Mouse (Mus musculus) MEL (cell line): ENCODE data around the gene Fam136a. TPM values are rescaled to one million over a fixed set of nuclear protein-coding genes. Genes with fewer than 3 reads are reported as not detected.
A peak's percentile ranks its signal among the peaks of the same experiment; 100 is the strongest.

Experiments used
- DNase-seq: peaks from one replicate; pipeline ENCODE4 v3.0.0; 2011; ENCODE audit warnings: low read depth, low spot score
- H3K27ac ChIP-seq: 2 replicates; pipeline ENCODE4 v1.5.1; 2012; ENCODE audit warnings: low read depth, mild to moderate bottlenecking, control low read depth, low read length, moderate library complexity; ENCODE audit not compliant: control insufficient read depth
- H3K27me3 ChIP-seq, 2 experiments: fragments of 150-350 bp in 1 of 2; sonication (generic) in 1 of 2; 2 replicates each; pipeline ENCODE4 v1.6.1; 2012; ENCODE audit warnings: low read length in 2 of 2, mild to moderate bottlenecking in 2 of 2, improper control_type of control experiment in 1 of 2, moderate library complexity in 1 of 2; ENCODE audit not compliant: insufficient read depth in 2 of 2, control insufficient read depth in 1 of 2
- H3K36me3 ChIP-seq, 2 experiments: 2 replicates each; pipeline ENCODE4 v1.6.1; 2012 to 2014; ENCODE audit warnings: low read length in 2 of 2, improper control_type of control experiment in 1 of 2, inconsistent platforms in 1 of 2, mild to moderate bottlenecking in 1 of 2; ENCODE audit not compliant: insufficient read depth in 2 of 2, control insufficient read depth in 1 of 2
- H3K4me1 ChIP-seq, 2 experiments: fragments of 150-350 bp in 1 of 2; sonication (generic) in 1 of 2; 2 replicates each; pipeline ENCODE4 v1.6.1; 2012; ENCODE audit warnings: low read length in 2 of 2, improper control_type of control experiment in 1 of 2, mild to moderate bottlenecking in 1 of 2; ENCODE audit not compliant: insufficient read depth in 2 of 2, control insufficient read depth in 1 of 2
- H3K4me3 ChIP-seq, 2 experiments: fragments of 150-350 bp in 1 of 2; sonication (generic) in 1 of 2; 2 replicates each; pipeline ENCODE4 v1.5.1; 2012; ENCODE audit warnings: low read depth in 2 of 2, low read length in 2 of 2, mild to moderate bottlenecking in 2 of 2, moderate library complexity in 2 of 2, control low read depth in 1 of 2, improper control_type of control experiment in 1 of 2; ENCODE audit not compliant: control insufficient read depth in 1 of 2, insufficient read depth in 1 of 2
- H3K79me2 ChIP-seq: 2 replicates; pipeline ENCODE4 v1.6.1; 2012; ENCODE audit warnings: mild to moderate bottlenecking, low read length, moderate library complexity; ENCODE audit not compliant: control insufficient read depth, poor library complexity, insufficient read depth
- H3K9ac ChIP-seq: 2 replicates; pipeline ENCODE4 v1.6.1; 2012; ENCODE audit warnings: low read depth, mild to moderate bottlenecking, control low read depth, low read length, moderate library complexity; ENCODE audit not compliant: control insufficient read depth, poor library complexity, severe bottlenecking
- H3K9me3 ChIP-seq: fragments of 150-350 bp; sonication (generic); replicated peaks from 2 replicates; pipeline ENCODE4 v1.6.1; 2012; ENCODE audit warnings: mild to moderate bottlenecking, low read length, improper control_type of control experiment, moderate library complexity; ENCODE audit not compliant: insufficient read depth
- CHD1 ChIP-seq: IDR thresholded peaks from 2 replicates; pipeline ENCODE4 v1.6.1; 2012; ENCODE audit warnings: low read depth, mild to moderate bottlenecking, inconsistent platforms, low read length, improper control_type of control experiment
- CTCF ChIP-seq, 3 experiments: IDR thresholded peaks in 2 of 3; conservative IDR thresholded peaks in 1 of 3; 2 replicates each; pipeline ENCODE4 v1.5.1; 2011 to 2012; ENCODE audit warnings: low read length in 3 of 3, low read depth in 2 of 3, mild to moderate bottlenecking in 2 of 3, improper control_type of control experiment in 1 of 3, inconsistent platforms in 1 of 3, mixed read lengths in 1 of 3, moderate library complexity in 1 of 3; ENCODE audit not compliant: control insufficient read depth in 1 of 3, insufficient read depth in 1 of 3, poor library complexity in 1 of 3, severe bottlenecking in 1 of 3
- EP300 ChIP-seq, 2 experiments: IDR thresholded peaks; 2 replicates each; pipeline ENCODE4 v1.6.1; 2011; ENCODE audit warnings: improper control_type of control experiment in 2 of 2, low read length in 2 of 2, low read depth in 1 of 2, mild to moderate bottlenecking in 1 of 2
- KAT2A ChIP-seq: conservative IDR thresholded peaks from 2 replicates; pipeline ENCODE4 v1.6.1; 2012; ENCODE audit warnings: low read depth, low read length, improper control_type of control experiment, inconsistent platforms
- MAX ChIP-seq: IDR thresholded peaks from 2 replicates; pipeline ENCODE4 v1.6.1; 2011; ENCODE audit warnings: low read length, improper control_type of control experiment
- MAZ ChIP-seq: IDR thresholded peaks from 2 replicates; pipeline ENCODE4 v1.6.1; 2012; ENCODE audit warnings: low read depth, mild to moderate bottlenecking, inconsistent platforms, low read length, improper control_type of control experiment
- MEF2A ChIP-seq: IDR thresholded peaks from 2 replicates; pipeline ENCODE4 v1.6.1; 2014; ENCODE audit warnings: low read depth, mild to moderate bottlenecking, inconsistent platforms, low read length, improper control_type of control experiment; ENCODE audit not compliant: poor library complexity, insufficient replicate concordance, severe bottlenecking; ENCODE audit errors: extremely low read depth
- MYC ChIP-seq: IDR thresholded peaks from 2 replicates; pipeline ENCODE4 v1.6.1; 2011; ENCODE audit warnings: low read depth, mild to moderate bottlenecking, low read length, improper control_type of control experiment, moderate library complexity
- NELFE ChIP-seq: IDR thresholded peaks from 2 replicates; pipeline ENCODE4 v1.6.1; 2011; ENCODE audit warnings: low read depth, low read length, improper control_type of control experiment
- POLR2A ChIP-seq, 2 experiments: IDR thresholded peaks; 2 replicates each; pipeline ENCODE4 v1.6.1; 2011 to 2012; ENCODE audit warnings: low read length in 2 of 2, mild to moderate bottlenecking in 2 of 2, control low read depth in 1 of 2, improper control_type of control experiment in 1 of 2, low read depth in 1 of 2, moderate library complexity in 1 of 2; ENCODE audit not compliant: control insufficient read depth in 1 of 2, insufficient read depth in 1 of 2, poor library complexity in 1 of 2
- POLR2AphosphoS5 ChIP-seq: IDR thresholded peaks from 2 replicates; pipeline ENCODE4 v1.6.1; 2012; ENCODE audit warnings: low read depth, borderline replicate concordance, mild to moderate bottlenecking, inconsistent platforms, low read length, moderate library complexity, mixed read lengths
- RCOR1 ChIP-seq: IDR thresholded peaks from 2 replicates; pipeline ENCODE4 v1.6.1; 2012; ENCODE audit warnings: low read depth, mild to moderate bottlenecking, inconsistent platforms, low read length, improper control_type of control experiment
- SIN3A ChIP-seq: IDR thresholded peaks from 2 replicates; pipeline ENCODE4 v1.6.1; 2012; ENCODE audit warnings: low read length, improper control_type of control experiment, inconsistent platforms
- SMC3 ChIP-seq: IDR thresholded peaks from 2 replicates; pipeline ENCODE4 v1.6.1; 2011; ENCODE audit warnings: low read depth, low read length, improper control_type of control experiment
- TBP ChIP-seq: IDR thresholded peaks from 2 replicates; pipeline ENCODE4 v1.8.0; 2011; ENCODE audit warnings: low read depth, low read length, improper control_type of control experiment
- polyA plus RNA-seq, 2 experiments: library from polyadenylated mRNA; stranded (reverse) in 1 of 2; unstranded in 1 of 2; fragments of >175 nt in 1 of 2; fragments of >200 nt in 1 of 2; gene quantifications; 2 replicates each; pipeline versions ENCODE4 v1.2.1 to v1.2.4; 2012; ENCODE audit warnings: low replicate concordance in 2 of 2, low read depth in 1 of 2; ENCODE audit not compliant: insufficient read length in 2 of 2, insufficient read depth in 1 of 2, missing spikeins in 1 of 2
- total RNA-seq: library from RNA; depleted of rRNA; stranded (reverse); fragments of 300-350 nt; gene quantifications from 2 replicates; pipeline ENCODE4 v1.2.3, GENCODE M21; 2012

Fam136a gene
- total and polyA plus RNA-seq, 3 experiments, result 53.0 to 89.2 TPM; not detected in 1

- no peaks in the 10 kb centered on the region for H3K27me3 ChIP-seq
- H3K36me3 ChIP-seq, result peaks cover 2 to 25% of the 10 kb centered on the region in 2 experiments; a peak in 3 of 4 replicates
- peak; percentile 77 for DNase-seq
- peak overlapping the region; percentile 89 for H3K27ac ChIP-seq
- H3K9ac ChIP-seq, result peak overlapping the region; percentile 85
- H3K4me3 ChIP-seq, result peak overlapping the region; percentile 81 to 84
- peaks cover 2 to 18% of the 10 kb centered on the region in 2 experiments; a peak in 3 of 4 replicates for H3K4me1 ChIP-seq
- H3K9me3 ChIP-seq, result no peaks in the 10 kb centered on the region
- H3K79me2 ChIP-seq, result peaks cover 50% of the 10 kb centered on the region
- TF ChIP-seq MAX (no peak), SIN3A (0 out of 2 replicates have a peak, but pooled peaks have one; percentile 14), EP300 (IDR thresholded peaks at IDR 0.05; ENCODE audit: low read depth in 1 of 2, low read length in 2 of 2) (no peak), KAT2A (no peak), CTCF (IDR thresholded peaks at IDR 0.05 in 2 of 3, conservative IDR thresholded peaks at IDR 0.05 in 1 of 3; ENCODE audit: control insufficient read depth in 1 of 3, insufficient read depth in 1 of 3, low read depth in 2 of 3, low read length in 3 of 3, poor library complexity in 1 of 3, severe bottlenecking in 1 of 3) (peak; percentile 16 to 56 (median 45); a peak in 5 of 6 replicates), MYC (peak; percentile 79), SMC3 (peak; percentile 35; the same call in 1 of the 2 replicates)
Observed at GRCm38 (mm10) chr6:86370093-86370713, 4.8 kb downstream of the Fam136a start.

- Histone ChIP-seq H3K27ac (peak within 1 kb of the TSS; percentile 89), H3K9me3 (no peaks in the 10 kb centered on the region), H3K9ac (peak within 1 kb of the TSS; percentile 88), H3K36me3 (peaks cover 2 to 25% of the 10 kb centered on the region in 2 experiments; a peak in 3 of 4 replicates), H3K27me3 (no peaks in the 10 kb centered on the region), H3K79me2 (peaks cover 49% of the 10 kb centered on the region), H3K4me1 (peaks cover 2 to 18% of the 10 kb centered on the region in 2 experiments; a peak in 3 of 4 replicates), H3K4me3 (peak within 1 kb of the TSS; percentile 84 to 91)
- TF ChIP-seq NELFE, result no peak
- TF ChIP-seq EP300 (IDR thresholded peaks at IDR 0.05; ENCODE audit: low read depth in 1 of 2, low read length in 2 of 2), result no peak
- TF ChIP-seq MAZ, result peak; percentile 21; the same call in 1 of the 2 replicates
- 0 out of 2 replicates have a peak, but pooled peaks have one; percentile 12 for TF ChIP-seq MEF2A
- no peak for TF ChIP-seq KAT2A
- no peak for TF ChIP-seq RCOR1
- no peak for TF ChIP-seq MYC
- TF ChIP-seq MAX, result no peak
- TF ChIP-seq POLR2AphosphoS5, result no peak
- peak in 1 of 2 experiments; percentile 83; a peak in 3 of 4 replicates for TF ChIP-seq POLR2A (IDR thresholded peaks at IDR 0.05; ENCODE audit: control insufficient read depth in 1 of 2, insufficient read depth in 1 of 2, low read depth in 1 of 2, low read length in 2 of 2, poor library complexity in 1 of 2)
- TF ChIP-seq SIN3A, result no peak
- peak; percentile 2; the same call in 1 of the 2 replicates for TF ChIP-seq TBP
- 0 out of 2 replicates have a peak, but pooled peaks have one; percentile 73 for TF ChIP-seq CHD1
- TF ChIP-seq SMC3, result no peak
- DNase-seq, result peak; percentile 72
Observed at GRCm38 (mm10) chr6:86370764-86371339, 5.4 kb downstream of the Fam136a start, which contains the start of gene Snrpg. Gene Snrpg (plus strand): TSS chr6:86371304.
